Mouse (Mus musculus): ENCODE data around the gene 1700016D06Rik.

GRCm38 (mm10) chr8:11692455-11692854 is 8.4 kb downstream of the 1700016D06Rik start:
- TF ChIP-seq CTCF (IDR thresholded peaks at IDR 0.05; ENCODE audit: low read depth) (no peak), EP300 (IDR thresholded peaks at IDR 0.05; ENCODE audit: low read depth) (no peak)
